Mouse (Mus musculus) leukemia stem cell, adult 10-12 weeks (primary cell): ENCODE measurements around the gene Kctd8. TPM values are rescaled to one million over a fixed set of nuclear protein-coding genes. Genes with fewer than 3 reads are reported as not detected.

Source experiments
- polyA plus RNA-seq: library from polyadenylated mRNA; stranded (reverse); fragments of >175 nt; gene quantifications from 2 replicates; pipeline ENCODE4 v1.2.3, GENCODE M21; 2012; ENCODE audit warnings: low replicate concordance

Gene Kctd8
- polyA plus RNA-seq: not detected in 2 replicates

GRCm38 (mm10) chr5:69340919-69341801, at the start of gene Kctd8:
TSS of gene Kctd8 (minus strand) at chr5:69341679.

Other genes starting within 250 kb of the Kctd8 start
- not detected in 2 replicates for gene Yipf7, start 201.0 kb upstream of the Kctd8 start, polyA plus RNA-seq
- gene Guf1, start 215.2 kb upstream of the Kctd8 start, polyA plus RNA-seq: 4.5 and 5.3 TPM in 2 replicates